Mouse (Mus musculus) cerebellum, adult (tissue): ENCODE measurements around the gene Arntl2.
A peak's percentile ranks its signal among the peaks of the same experiment; 100 is the strongest.
"Not testable (repeated sequence)": the region's sequence is repeated elsewhere in the genome, so short reads cannot be mapped to it uniquely, and the experiment has no call there.

Experiments used
- ATAC-seq: cut with Nextera tagmentation; 2 replicates; pipeline ENCODE4 v1.9.2; 2017; ENCODE audit warnings: mild to moderate bottlenecking, moderate library complexity, mixed read lengths; ENCODE audit not compliant: insufficient number of reproducible peaks, low FRiP score, low TSS enrichment

The Arntl2 gene

DNA sequence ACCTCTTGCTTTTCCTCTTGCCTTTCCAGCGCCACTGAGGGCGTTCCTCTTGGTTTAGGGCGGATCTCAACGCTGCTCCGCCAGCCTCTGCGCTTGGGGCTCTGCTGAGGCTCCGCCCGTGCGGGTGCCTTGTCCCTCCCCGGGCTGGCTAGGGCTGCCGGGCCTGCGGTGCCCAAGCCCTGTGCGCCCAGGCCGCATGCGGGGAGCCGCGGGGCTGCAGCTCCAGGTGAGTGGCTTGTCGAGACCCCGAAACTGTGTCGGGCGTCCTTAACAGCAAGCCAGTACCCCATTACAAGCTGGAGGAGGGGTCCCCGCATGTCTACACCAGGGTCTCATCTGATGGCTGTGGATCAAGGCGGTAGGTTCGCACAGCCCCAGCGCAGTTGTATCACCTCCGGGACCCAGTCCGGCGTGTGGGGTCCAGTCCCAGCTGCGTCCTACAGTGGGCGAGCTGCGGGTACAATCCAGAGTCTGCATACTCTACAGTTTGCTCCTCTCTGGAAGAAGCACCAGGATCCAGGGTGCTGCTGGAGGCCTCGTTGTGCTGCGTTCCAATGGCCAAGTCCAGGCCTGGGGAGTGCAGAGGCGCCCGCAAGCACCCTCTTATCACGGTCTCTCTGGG, at the start of gene Arntl2:
Gene Arntl2 (plus strand): TSS at position 132 of the 622 bp plus-strand sequence.
- peak; percentile 87 for ATAC-seq

DNA sequence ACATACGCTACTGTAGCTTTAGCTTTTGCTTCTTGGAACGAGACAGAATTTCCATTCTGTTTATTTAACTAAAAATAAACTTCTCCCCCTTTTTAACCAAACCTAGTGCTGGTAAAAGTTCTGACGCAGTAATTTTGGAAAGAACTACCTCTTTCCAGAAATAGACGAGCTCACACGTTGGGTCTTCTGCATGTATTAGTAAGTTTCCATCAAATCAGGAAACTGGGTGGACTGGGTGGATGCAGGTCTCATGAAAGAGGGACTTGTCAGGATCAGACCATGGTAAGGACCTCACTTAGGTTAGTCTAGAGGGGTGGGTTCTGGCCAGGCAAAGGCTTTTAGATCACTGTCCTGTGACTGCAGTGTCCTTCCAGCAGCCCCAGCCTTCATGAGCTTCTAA, 49.3 kb upstream of the Arntl2 start:
- ATAC-seq, result no peak

DNA sequence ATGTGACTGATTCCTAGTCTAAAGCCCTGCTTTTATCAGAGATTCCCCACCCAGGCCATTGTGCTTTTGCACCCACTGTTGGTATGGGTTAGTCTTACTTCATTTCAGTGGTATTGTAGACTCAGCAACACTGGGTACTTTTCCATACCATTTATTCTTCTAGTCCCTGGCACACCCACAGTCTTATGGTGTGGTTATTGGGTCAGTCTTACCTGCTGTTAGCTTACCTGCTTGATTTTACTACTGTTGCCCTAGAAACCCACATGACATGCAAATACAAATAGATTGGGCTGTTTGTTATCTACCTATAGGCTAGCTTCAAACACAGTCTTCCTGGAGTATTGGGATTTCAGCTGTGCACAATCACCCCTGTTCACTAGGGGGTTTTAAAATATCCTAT, 48.8 kb upstream of the Arntl2 start:
- ATAC-seq, result no peak

DNA sequence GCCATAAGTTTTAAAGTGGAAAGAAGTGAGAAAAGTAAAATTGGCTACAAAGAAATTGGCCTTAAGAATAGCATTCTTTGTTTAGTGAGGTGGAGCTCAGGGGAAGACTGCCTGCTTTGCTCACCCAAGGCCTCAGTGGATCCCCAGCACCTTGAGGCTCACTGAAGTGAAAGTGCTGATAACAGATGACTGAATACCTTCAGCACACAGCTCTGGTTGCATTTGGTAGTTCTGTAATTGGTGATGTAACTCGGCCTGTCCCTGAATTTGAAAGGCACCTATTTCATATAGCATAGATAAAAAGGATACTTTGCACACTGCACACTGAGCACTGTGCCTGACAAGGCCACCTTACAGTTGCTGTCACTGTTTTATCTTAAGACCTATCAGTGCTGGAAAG, 47.6 kb upstream of the Arntl2 start:
- no peak for ATAC-seq

DNA sequence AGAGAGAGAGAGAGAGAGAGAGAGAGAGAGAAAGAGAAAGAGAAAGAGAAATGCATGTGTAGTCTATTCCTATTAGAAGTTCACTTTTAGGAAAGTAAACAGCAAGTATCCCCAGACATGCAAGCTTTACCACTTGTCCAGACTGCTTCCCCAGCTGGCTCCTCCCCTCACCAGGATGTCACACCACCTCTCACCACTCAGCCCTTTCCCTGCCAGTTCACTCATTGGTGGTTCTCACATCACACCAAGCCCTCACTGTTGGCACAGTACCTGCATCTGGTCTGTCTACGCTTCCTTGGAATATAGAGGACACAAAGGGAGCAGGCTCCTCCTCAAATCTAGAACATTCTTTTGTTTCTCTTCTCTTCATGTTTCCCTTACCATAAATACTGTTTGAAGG, 44.2 kb upstream of the Arntl2 start:
- ATAC-seq, result no peak

DNA sequence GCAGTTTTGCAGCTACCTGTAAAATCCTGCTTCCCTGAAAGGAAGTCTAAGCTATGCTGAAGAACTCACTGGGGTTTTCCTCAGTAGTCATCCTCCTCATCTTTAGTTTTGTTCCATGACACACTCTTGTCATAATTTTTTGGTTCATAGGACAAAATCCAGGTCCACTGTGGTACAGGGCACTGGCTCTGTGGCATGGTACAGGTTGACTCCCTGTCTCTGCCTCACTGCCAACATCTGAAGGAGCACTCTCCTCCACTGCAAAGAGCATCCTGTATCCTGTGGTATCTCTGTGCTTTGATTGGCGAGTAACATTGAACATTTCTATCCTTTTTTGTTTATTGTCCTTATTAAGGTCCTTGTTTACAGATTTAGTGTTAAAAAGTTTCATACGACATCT, 43.7 kb upstream of the Arntl2 start:
- ATAC-seq, result no peak

DNA sequence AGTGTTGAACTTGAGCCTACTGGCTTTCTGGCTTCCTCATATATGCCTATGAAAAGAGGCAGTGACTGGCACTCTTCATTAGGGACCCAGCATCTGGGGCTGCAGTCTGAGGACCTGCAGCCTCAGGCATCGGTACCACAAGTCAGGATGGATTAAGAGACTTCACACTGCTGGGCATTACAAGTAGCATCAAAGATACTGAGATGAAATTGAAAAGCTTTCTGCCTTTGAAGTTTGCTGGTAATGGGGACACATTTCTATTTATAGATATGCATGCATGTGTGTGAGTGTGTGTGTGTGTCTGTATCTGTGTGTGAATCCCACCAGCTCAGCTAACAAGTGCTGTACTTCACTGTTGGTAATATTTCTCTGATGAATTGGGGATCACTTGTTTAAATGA, 43.2 kb upstream of the Arntl2 start:
- no peak for ATAC-seq

DNA sequence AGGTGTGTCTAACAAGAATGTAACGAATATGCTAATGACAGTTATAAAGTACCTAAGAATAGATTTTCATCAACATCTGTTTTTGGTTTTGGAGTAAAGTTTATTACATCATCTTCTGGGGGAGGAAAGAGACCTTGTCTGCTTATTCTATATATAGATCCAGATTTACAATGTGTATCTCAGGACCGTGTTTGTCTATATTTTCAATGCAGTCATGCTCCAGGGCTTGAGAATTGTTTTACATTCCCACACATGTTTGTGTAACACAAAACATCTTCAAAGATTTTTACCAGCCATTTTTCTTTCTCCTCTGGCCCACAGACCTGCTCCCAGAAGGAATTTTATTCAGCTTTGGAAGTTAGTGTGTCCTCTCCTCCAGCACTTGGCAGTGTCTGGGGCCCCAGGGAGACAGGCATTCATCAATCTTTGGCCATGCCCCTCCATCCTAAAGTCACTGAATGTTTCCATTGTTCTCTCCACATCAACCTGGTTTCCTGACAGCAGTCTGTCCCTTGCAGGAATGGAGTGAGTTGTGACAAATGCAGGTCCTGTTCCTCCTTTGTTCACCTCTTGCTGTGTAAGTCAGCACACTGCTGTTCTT, 42.2 kb upstream of the Arntl2 start:
- ATAC-seq, result no peak; the same call in 1 of the 2 replicates

DNA sequence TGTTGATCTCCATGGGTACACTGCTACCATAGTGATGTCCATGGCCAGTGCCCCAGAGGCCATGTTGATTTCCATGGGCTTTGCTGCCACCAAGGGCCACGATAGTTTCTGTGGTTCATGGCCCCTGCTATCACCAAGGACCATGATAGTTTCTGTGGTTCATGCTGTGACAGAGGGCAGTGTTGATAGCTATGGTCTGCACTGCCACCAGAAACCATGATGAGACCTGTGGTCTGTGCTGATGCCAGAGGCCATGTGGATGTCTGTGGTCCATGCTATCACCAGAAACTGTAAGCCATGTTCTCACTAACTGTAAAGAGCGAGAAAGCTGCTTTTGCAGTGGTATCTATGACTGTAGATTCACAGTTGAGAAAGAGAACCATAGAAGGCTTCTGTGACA, 40.7 kb upstream of the Arntl2 start:
- ATAC-seq, result no peak

DNA sequence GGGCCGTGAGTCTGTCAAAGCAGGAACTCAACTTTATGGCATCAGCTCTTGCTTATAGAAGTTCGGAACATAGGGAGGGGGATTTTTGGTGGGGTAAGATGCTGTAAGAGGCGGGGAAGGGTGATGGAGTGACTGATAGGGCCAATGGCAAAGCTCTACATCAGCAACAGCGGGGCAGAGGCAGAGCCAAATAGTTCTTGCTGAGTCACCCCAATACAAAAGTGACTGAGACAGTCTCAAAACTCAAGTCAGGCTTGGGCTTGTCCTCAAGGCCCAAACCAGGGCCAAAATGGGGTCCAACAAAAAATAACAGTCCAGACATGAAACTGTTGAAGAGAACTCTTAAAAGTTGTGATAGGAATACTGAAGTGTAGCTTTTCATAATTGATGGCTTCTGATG, 40.2 kb upstream of the Arntl2 start:
- ATAC-seq, result no peak

DNA sequence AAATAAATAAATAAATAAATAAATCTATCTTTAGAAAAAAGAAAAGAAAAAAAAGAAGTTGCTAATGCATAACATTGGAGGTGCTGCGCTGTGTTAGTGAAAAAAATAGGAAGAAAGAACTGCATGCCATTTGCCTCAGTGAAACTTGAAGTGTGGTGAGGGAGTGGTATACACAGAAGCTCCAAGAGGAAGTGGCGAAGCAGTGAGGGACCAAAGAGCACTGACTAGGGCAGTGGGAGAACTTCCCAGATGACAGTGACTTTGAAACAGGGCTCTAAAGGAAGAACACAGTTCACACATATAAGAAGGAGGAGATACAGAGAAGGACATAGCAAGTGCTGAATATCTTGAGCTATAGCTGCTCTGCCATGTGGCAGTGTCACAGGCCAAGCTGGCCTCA, 36.8 kb upstream of the Arntl2 start:
- ATAC-seq, result no peak

DNA sequence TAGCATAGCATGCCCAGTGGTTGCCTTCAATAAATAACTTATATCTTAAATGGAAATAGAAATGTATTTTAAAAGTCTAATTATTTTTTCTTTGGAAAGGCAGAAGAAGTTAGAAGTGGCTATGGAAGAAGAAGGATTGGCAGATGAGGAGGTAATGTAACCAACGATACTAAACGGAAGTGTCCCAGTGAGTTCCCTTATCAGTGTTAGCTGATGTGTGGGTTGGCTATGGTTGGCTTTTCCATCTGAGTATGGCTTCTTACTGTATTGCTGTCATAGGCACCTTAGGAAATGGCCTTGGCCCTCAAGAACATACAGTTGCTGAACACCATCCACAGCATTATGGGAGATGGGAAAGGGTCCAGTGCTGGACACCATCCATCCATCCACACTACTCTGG, 35.8 kb upstream of the Arntl2 start:
- no peak for ATAC-seq

DNA sequence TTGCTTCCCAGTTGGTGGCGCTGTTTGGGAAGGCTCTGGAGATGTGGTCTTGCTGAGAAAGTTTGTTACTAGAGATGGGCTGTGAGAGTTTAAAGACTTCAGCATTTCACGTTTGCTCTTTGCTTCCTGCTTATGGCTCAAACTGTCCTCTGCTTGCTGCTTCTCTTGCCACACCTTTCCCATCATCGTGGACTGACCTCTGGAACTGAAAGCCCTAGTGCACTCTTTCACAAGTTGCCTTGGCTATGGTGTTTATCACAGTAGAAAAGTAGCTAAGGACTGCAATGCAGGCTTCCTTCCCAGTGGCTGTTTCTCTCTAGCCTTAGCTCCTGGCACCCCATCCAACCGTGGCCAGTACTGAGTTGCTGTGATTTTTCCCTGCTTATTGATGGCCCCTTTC, 35.1 kb upstream of the Arntl2 start:
- no peak for ATAC-seq

DNA sequence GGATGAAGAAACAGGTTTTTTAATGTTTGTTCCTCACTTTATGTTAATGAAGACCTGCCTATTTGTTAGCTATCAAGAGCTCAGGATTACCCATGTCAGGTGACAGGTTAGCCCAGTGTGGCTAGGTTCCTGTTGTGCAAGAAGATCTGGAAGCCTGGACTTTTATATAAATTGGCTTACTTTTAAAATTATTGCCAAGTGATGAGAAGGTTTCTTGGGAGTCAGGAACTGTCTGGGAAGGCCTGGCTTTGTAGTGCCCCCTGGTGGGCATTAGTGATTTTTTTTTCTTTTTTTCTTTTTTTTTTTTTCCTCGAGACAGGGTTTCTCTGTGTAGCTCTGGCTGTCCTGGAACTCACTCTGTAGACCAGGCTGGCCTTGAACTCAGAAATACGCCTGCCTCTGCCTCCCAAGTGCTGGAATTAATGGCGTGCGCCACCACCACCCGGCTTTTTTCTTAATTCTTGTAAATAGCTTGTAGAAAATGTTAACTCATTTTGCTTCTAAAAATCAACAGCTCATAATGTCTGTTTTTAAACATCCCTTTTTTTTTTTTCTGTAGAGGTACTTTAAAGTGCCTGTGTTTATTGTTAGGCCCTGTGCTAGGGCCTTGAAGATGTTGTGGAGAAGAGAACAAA, 33.5 kb upstream of the Arntl2 start:
- ATAC-seq, result 0 out of 2 replicates have a peak, but pooled peaks have one; percentile 50

DNA sequence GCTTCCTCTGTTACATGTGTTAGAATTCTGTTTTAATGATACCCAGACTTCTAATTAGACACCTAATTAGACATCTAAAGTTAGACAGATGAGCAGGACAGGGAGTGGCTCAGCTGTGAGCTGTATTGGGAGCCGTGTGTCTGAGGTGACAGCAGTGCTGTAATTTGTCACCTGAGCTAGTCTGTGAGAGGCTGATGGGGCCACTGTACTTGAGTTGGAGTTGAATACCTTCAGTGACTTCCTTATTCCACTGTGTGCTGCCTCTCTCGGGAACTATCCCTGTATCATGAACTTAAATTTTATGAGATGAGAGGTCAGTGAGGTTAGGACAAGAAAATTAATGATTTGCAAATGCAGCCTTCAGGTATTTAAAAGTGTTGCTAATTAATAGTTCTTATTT, 31.3 kb upstream of the Arntl2 start:
- no peak for ATAC-seq

DNA sequence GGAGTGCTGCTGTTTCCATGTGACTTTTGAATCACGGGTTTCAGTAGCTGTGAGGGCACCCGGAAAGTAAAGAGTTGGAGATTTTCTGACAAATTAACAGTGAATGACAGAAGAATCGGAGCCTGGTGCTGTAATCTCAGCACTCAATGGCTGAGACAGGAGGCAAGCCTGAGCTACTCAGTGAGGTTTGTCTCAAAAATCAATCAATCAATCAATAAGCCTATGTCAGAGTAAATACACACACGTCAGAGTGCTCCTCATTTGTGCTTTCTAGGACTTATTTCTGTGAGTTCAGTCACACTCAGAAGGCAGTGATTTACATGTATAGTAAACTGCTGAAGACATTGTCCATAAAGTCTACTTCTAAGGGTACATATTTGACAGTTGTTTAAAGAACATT, 30.6 kb upstream of the Arntl2 start:
- ATAC-seq, result no peak

DNA sequence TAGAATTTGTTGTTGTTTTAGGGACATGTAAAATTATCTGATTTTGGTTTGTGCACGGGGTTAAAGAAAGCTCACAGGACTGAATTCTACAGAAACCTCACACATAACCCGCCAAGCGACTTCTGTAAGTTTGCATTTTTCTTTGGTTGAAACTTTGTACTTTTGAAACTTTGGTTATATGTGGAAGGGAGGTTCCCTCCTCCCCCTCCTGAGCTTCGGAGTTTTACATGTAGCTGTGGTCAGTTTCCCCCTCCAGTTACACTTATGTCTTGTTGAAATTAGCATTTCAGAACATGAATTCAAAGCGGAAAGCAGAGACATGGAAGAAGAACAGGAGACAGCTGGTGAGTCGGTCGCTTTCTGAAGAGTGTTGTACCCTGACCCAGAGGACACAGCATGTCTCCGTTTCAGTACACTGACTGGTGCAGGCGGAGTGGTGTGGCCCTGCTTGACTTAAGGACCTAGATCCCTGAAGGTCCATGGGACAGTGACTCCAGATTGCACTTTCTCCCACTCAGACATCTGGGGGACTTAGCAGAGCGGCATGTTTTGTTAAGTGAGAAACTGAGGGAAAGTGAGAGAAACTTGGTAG, 26.9 kb upstream of the Arntl2 start:
- no peak for ATAC-seq

DNA sequence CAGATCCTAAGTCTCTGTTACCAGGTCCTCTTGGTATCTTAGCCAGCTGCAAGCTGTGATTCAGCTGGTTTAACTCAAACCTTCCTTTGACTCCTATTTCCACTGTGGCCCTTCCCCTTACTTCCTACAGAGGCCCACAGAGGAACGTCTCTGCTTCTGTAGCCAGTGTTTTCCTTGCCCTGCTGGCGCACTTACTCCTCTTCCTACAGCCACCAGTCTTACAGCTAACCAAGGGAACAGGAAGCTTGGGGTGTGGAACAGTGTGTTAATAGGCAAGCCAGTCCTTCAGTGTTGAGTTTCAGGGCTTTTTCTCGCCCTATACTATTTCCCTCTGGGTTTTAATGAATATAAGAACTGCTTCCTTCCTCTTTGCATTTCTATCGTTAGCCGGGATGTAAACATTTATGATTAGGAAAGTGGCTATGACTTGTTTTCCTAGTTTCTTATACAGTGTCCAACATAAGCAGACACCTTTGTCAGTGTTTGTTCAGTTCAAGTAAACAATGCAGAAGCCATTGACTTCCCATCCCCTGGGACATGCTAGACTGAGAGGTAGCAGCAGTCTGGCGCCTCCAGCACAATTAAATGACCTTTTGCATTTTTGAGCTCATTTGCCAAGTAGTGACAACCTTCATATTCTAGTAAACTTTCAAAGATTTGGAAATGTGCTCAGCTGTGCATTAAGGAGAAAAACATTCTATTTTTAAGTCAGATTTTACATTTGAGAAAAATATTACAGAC, 25.7 kb upstream of the Arntl2 start:
- ATAC-seq, result no peak

DNA sequence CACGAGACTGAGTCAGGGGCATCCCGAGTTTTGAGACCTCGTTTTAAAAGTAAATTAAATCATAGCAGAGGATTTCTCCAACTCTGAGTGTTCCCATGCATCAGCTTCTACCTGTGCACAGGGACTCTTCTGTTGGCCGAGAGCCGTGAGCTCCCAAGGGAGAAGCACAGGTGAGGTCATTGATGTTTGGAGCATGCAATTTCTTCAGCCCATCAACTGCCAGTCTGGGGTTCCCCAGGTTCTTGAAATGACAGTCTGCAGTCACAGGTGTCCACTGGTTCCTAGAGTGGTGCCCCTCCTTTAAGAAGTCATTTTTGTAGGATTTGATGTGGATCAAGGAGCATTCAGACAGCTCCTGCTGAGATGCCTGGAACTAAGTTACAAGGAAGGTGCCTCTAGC, 25.0 kb upstream of the Arntl2 start:
- no peak for ATAC-seq

DNA sequence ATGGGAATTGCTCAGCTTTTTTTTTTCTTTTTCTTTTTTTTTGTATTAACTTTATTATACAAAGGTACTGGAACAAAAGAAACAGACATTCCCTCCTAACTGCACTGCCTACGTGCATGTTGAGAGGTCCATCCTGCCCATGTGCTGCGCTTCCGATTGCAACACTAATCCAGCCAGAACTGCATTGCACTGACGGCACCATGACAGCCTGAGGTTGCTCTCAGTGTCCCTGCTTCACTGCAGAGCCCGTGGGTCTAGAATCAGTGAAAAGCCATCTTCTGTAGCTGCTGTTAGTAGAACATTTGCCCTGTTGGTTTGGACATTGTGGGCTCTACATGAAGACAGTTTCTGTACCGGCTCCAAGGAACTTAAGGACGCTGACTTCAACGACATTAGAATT, 20.0 kb upstream of the Arntl2 start:
- not testable (repeated sequence) for ATAC-seq
